In genomic region chr5:23432708-23433645, GRCm38 (mm10) we compare ENCODE assay signal across 8 mouse cellular contexts. TPM values are rescaled to one million over a fixed set of nuclear protein-coding genes. Genes with fewer than 3 reads are reported as not detected.
DNase-seq lines count a peak whose midpoint lies in the region; ATAC-seq lines count a peak whose summit lies in the region.

No protein-coding gene starts in this region.

- under 1% methylated on average over 59 of the region's 61 CpGs for WGBS in heart, embryonic 13.5 days
- under 1% methylated on average over 59 of the region's 61 CpGs for WGBS in liver, embryonic 12.5 days (ENCODE audit: insufficient replicate concordance)

- peak; percentile 97 to 99 for DNase-seq in CD8-positive naive resting alpha-beta T cell, adult 2 months (ENCODE audit: low read depth in 2 of 2, low spot score in 2 of 2)
- peak; percentile 91 for DNase-seq in c-Kit-negative CD71-positive TER-119-positive erythroid progenitor cells, embryonic 14.5 days (ENCODE audit: low read depth, low spot score)
- peak; percentile 73 for DNase-seq in fat pad, adult 2 months (ENCODE audit: extremely low read depth, low read depth, low spot score)
- DNase-seq in kidney, postnatal 10 days, result peak; percentile 99
- peak; percentile 98 for DNase-seq in naive thymus-derived CD4-positive, alpha-beta T cell, adult 2 months (ENCODE audit: low read depth)
- DNase-seq in splenic B cell, adult 2 months (ENCODE audit: low read depth, low spot score), result peak; percentile 99

- H3K9me3 ChIP-seq in heart, embryonic 13.5 days, result no peaks in the 10 kb centered on the region
- H3K9me3 ChIP-seq in liver, embryonic 12.5 days (replicated peaks), result no peaks in the 10 kb centered on the region

- H3K4me1 ChIP-seq in heart, embryonic 13.5 days, result peaks cover 48% of the 10 kb centered on the region
- H3K4me1 ChIP-seq in liver, embryonic 12.5 days, result peaks cover 48% of the 10 kb centered on the region

- H3K4me2 ChIP-seq in heart, embryonic 13.5 days, result peak overlapping the region; percentile 93
- H3K4me2 ChIP-seq in liver, embryonic 12.5 days, result peak overlapping the region; percentile 89

- no peaks in the 10 kb centered on the region for H3K36me3 ChIP-seq in heart, embryonic 13.5 days
- H3K36me3 ChIP-seq in liver, embryonic 12.5 days, result 0 out of 2 replicates have a peak, but pooled peaks cover 3% of the 10 kb centered on the region
- no peaks in the 10 kb centered on the region for H3K36me3 ChIP-seq in splenic B cell, adult 2 months (ENCODE audit: control insufficient read depth, insufficient read depth, low read length, poor library complexity, severe bottlenecking)

- H3K9ac ChIP-seq in heart, embryonic 13.5 days, result peak overlapping the region; percentile 100
- peak overlapping the region; percentile 93 for H3K9ac ChIP-seq in liver, embryonic 12.5 days

- H3K27me3 ChIP-seq in heart, embryonic 13.5 days (replicated peaks), result no peaks in the 10 kb centered on the region
- no peaks in the 10 kb centered on the region for H3K27me3 ChIP-seq in liver, embryonic 12.5 days (replicated peaks)
- no peaks in the 10 kb centered on the region for H3K27me3 ChIP-seq in splenic B cell, adult 2 months (ENCODE audit: control insufficient read depth, insufficient read depth, low read length, poor library complexity, severe bottlenecking)

- peak overlapping the region; percentile 100 for H3K4me3 ChIP-seq in heart, embryonic 13.5 days
- H3K4me3 ChIP-seq in liver, embryonic 12.5 days, result peak overlapping the region; percentile 95

- H3K27ac ChIP-seq in heart, embryonic 13.5 days (replicated peaks), result peak overlapping the region; percentile 100
- peak overlapping the region; percentile 100 for H3K27ac ChIP-seq in liver, embryonic 12.5 days

- ATAC-seq in heart, embryonic 13.5 days (ENCODE audit: extremely low read depth, insufficient number of reproducible peaks, low FRiP score, low TSS enrichment), result peak; percentile 85
- ATAC-seq in liver, embryonic 12.5 days, result peak; percentile 86

RNA-seq across cellular contexts. Expression of gene Kmt2e, which starts 1.3 kb away (rescaled TPM):
- polyA plus RNA-seq in heart, embryonic 13.5 days (2015; fragmentation: Nextera tagmentation; extraction: Ambion mirVana), result 61.7 and 64.4 TPM in 2 replicates
- 45.1 and 45.4 TPM in 2 replicates for polyA plus RNA-seq in liver, embryonic 12.5 days (2016; fragmentation: Nextera tagmentation; extraction: Ambion mirVana)

Comparison
In these comparisons a context has a peak if more than half of its experiments do, and no peak if none do; other contexts are left out.
1. Peak in every context shown above with its lines: DNase-seq, ATAC-seq, H3K4me3 ChIP-seq and H3K27ac ChIP-seq.